Mouse (Mus musculus): Measurements from ENCODE around the gene Map2k5.

DNA sequence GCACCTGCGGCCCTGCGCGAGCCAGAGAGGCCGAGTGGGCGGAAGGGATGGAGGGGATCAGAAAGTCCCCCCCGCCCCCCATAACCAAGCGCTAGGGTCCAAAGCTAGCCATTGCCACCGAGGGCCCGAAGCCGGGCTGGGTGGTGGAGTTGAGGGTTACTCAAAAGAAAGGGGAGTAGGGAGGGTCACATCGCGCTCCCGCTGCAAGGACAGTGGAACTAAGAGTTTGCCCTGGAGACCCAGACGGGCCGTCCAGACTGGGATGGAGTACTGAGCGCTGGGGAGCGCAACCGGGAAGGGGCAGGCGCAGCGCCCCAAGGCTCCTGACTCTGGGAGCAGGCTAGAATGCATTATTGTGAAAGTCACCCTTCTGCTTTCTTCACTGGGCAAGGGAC, 228.3 kb downstream of the Map2k5 start:
- TF ChIP-seq CTCF (IDR thresholded peaks at IDR 0.05; ENCODE audit: borderline replicate concordance, insufficient read depth, low read length) (no peak), POLR2A (IDR thresholded peaks at IDR 0.05; ENCODE audit: low read depth, low read length) (no peak)
